Mouse (Mus musculus) lung, postnatal 4 days (tissue): ENCODE results near the gene Vmn1r159.
"Not testable (repeated sequence)": the region's sequence is repeated elsewhere in the genome, so short reads cannot be mapped to it uniquely, and the experiment has no call there.

Experiments used
- DNase-seq, 2 experiments: peaks; one replicate each; pipeline ENCODE4 v3.0.0; 2021

The Vmn1r159 gene

DNA sequence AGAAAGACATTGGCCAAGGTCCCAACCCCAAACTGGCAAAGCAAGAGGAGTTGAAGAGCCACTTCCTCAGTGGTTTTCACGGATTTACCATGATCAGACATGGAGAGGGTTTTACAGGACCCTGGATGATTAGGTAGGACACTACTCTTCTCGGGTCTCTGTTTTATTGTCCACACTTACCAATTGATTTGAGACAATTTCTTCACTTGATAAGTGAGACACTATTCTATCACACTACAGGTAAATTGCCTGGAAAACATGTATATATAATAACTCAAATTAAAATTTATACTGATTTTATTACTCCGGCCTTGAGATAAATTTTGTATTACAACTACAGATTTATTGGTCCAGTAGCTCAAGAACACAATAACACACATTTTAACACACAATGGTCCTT lies at the start of gene Vmn1r159:
Gene Vmn1r159 (minus strand): TSS at position 101 of the 400 bp plus-strand sequence.
- not testable (repeated sequence) for DNase-seq

DNA sequence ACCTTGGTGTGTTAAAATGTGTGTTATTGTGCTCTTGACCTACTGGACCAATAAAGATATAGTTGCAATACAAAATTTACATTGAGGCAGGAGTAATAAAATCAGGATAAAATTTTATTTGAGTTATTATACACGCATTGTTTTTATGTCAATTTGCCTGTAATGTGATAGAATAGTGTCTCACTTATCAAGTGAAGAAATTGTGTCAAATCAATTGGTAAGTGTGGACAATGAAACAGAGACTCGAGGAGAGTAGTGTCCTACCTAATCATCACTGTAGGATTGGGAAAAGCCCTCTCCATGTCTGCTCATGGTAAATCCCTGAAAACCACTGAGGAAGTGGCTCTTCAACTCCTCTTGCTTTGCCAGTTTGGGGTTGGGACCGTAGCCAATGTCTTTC lies 27.5 kb upstream of the Vmn1r159 start, which contains the start of gene Vmn1r160:
Gene Vmn1r160 (plus strand): TSS at position 301 of the 400 bp plus-strand sequence.
- DNase-seq: not testable (repeated sequence)
